Mouse (Mus musculus) thymus, postnatal 14 days (tissue): ENCODE data around the gene Grik3.
A peak's percentile ranks its signal among the peaks of the same experiment; 100 is the strongest.

Source experiments
- DNase-seq: peaks from one replicate; pipeline ENCODE4 v3.0.0; 2021

Grik3 gene

GRCm38 (mm10) chr4:125656031-125656430 lies 165.5 kb downstream of the Grik3 start:
- no peak for DNase-seq

- DNase-seq: no peak
Measured at GRCm38 (mm10) chr4:125658376-125658775, 167.9 kb downstream of the Grik3 start.

DNA sequence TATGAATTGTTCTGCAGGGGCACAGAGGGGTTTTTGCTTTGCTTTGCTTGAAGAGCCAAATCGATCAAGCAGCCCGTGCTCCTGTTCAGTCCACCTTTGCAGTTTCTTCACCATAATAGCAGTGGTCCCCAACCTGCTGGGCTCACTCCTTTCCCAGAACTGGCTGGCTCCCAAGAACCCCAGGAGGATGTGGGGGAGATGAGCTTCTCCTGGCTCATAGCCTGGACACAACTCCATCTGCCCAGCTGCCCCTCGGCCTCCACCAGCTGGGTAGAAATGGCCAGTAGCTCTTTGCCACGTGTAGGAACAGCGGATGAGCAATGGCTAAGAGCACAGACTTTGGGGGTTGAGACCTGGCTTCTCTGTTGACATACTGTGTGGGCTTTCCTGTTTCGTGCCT lies 171.5 kb downstream of the Grik3 start:
- DNase-seq: no peak

DNA sequence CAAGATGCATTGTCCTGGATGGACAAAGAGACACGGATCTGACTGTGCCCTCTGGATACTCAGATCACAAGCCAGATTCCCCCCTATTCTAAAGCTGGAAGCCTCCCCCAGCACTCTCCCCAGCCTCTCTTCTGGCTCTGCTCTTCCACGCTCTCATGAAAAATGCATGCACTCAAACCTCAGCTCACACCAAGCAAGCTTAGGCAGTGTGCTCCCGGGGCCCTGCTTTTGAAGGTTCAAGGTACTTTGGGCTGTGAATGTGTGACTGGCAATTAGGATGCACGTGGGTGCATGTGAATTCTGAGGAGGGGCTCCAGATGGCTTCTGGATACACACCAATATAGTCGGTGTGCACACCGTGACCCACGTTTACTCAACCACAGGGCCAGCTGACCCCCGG lies 172.8 kb downstream of the Grik3 start:
- no peak for DNase-seq

DNA sequence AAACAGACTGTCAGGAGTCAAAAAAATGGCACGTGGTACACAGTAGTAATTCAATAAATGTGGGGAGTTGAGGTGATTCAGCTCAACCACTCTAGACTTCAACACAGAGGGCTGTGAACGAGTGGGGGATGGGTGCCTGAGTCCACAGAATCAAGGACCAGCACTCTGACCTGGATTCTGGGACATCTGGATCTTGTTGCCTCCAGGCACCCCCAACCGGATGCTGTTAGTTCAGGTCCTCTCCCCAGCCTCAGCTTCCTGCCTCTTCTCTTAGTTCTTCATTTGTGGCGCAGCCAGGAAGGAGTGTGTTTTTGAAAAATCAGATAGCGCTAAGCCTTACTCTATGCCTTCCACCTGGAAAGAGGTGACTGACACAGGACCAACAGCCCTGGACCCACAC lies 175.5 kb downstream of the Grik3 start:
- peak; percentile 50 for DNase-seq

DNA sequence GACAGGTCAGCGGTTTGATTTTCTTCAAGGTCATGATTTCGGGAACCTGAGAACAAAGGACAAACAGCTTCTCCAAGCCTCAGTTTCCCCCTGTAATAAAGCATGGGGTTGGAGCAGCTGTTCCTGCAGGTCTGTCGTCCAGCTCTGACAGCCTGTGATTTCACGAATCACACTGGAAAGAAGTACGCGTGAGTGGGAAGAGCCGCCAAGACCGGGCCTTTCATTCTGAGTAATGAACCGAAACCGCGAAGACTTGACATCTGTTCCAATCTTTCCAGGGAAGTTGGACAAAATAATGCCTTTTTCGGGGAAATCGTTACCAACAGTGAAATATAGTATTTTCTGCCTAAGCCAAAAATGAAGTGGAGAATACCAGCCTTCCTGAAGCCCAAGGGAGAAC lies 191.5 kb downstream of the Grik3 start:
- no peak for DNase-seq

GRCm38 (mm10) chr4:125687078-125687477 lies 196.6 kb downstream of the Grik3 start:
- no peak for DNase-seq

- no peak for DNase-seq
Measured at GRCm38 (mm10) chr4:125695431-125695830, 204.9 kb downstream of the Grik3 start.

GRCm38 (mm10) chr4:125696182-125696939 lies 205.9 kb downstream of the Grik3 start:
- DNase-seq: no peak

- no peak for DNase-seq
Measured at GRCm38 (mm10) chr4:125697626-125698025, 207.1 kb downstream of the Grik3 start.

- no peak for DNase-seq
Measured at GRCm38 (mm10) chr4:125699056-125699455, 208.6 kb downstream of the Grik3 start.

- no peak for DNase-seq
Measured at GRCm38 (mm10) chr4:125700331-125700730, 209.8 kb downstream of the Grik3 start.

- no peak for DNase-seq
Measured at GRCm38 (mm10) chr4:125702607-125703309, 212.3 kb downstream of the Grik3 start.

GRCm38 (mm10) chr4:125703310-125703690 lies 212.8 kb downstream of the Grik3 start:
- DNase-seq: peak; percentile 15

DNA sequence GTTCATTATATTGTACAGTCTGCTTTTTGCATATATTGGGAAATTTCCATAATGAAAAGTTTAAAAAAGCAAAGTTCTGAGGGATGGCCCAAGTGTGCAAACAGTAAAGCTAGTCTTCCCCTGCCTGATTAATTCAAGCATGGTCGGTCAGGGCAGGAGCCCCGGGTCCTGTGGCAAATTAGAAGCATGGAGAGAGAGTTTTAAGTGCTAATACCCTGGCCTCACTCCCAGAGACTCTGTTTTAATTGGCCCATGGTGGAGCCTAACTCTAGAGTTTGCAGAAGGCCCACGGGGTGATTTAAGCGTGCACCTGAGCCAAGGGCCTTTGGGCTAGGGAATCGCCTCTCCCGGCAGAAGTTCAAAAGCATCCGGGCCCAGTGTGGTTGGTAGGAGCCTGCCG lies 215.2 kb downstream of the Grik3 start:
- DNase-seq: no peak

DNA sequence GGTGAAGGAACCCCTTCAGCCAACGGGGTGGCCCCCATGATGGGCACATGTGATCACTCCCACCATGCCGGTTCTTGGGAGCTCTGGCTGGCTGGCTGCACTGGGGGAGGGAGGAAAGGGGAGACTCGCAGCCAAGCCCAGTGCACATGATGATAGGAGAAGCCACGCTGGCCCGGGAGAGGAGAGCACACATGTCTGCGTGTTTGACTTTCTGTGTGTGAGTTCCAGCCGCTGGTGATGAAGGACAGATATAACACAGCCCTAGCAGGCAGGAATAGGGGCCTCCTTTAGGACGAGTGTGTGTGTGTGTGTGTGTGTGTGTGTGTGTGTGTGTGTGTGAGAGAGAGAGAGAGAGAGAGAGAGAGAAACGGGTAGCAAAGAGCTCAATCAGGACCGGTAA lies 219.2 kb downstream of the Grik3 start:
- DNase-seq: no peak

DNA sequence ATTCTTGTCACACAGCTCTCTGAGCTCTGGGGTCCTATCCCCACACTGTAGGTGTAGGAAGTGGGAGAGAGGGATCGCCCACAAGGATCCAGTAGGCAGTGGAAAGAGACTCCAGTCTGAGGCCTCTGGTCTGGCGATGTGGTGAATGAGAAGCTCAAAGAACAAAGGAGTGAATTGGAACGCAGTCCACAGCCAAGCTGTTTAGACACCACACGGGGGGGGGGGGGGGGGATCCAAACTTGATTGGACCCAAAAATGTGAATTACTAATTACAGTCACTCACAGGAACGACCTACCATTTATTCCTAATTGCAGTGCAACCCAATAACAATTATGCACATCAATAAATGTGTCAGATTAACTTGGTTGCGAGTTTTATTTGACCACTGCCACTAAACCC lies 227.4 kb downstream of the Grik3 start:
- no peak for DNase-seq

- no peak for DNase-seq
Measured at GRCm38 (mm10) chr4:125718429-125719140, 228.1 kb downstream of the Grik3 start.

DNA sequence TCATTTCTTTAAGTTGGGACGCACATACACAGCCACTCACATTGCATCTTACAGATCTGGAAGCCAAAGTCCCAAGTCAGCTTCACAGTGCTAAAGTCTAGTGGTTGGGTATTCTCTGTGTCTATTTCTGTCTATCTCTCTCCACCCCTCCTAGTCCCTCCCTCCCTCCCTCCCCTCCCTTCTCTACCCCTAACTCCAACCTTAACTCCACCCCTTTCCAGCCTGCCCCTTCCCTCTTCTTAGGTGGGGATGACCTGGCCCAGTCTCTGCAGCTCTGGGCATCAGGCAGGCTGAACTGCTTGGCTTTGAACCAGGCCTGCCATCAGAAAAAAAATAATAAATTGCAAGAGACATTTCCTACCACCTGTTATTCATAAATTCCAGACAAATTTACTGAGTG lies 235.7 kb downstream of the Grik3 start:
- DNase-seq: no peak

GRCm38 (mm10) chr4:125727030-125727429 lies 236.5 kb downstream of the Grik3 start:
- DNase-seq: no peak

DNA sequence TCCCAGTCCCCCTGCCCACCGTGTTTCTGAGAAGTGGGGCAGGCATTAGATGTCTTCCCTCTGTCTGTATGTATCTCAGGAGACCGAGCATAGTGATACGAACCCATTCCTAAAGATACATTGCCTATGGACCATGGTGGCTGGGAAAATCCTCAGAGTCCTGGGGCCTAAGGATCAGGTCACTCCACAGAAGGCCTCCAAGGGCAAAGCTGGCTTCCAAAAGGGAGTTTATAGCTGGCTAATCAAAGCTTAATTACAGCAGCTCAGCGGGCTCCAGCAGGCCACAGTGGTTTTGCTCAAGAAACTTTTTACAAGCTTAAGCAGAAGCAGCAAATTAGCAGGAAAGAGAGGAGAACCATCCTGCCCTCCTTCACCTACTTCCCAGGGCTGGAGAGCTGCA lies 237.1 kb downstream of the Grik3 start:
- DNase-seq: no peak

DNA sequence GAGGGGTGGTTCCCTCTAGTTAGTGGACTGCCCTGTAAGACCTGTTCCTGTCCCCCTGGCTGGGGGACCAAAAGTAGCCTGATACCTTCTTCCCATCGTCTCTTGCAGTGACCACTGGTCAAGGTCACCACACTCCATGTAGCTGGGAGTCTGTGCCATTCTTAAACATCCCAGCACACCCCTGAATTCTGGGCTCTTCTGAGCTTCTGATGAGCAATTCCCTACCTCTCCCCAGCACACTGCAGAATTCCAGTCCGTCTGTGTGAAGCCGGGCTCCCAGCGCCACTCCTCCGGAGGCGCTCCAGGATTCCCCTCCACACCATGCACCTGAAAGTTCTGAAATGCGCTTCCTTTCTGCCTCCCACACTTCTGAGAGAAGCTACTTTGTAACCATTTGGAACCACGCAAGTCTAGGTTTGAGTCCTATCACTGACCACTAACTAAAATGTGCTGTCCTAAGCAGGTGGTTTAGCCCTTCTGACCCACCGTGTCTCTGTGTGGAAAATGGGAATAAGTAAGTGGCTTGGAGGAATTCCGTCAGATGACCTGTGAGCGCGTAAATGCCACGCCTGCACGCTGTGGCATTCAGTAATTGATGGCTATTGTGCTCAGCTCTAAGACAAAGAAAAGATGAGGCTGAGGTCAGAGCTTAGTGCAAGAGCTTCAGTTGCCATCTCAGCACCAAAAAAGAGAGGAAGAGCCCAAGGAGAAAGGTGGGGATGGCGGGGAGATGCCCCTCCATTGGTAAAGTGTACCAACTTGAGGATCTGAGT lies 237.8 kb downstream of the Grik3 start:
- no peak for DNase-seq
